Mouse (Mus musculus) heart, postnatal 0 days (tissue): ENCODE results near the gene Mrps18b.

ENCODE experiments used
- CTCF ChIP-seq: IDR thresholded peaks from 2 replicates; pipeline ENCODE4 v1.5.1; 2016; ENCODE audit warnings: antibody characterized with exemption, control low read depth, low read depth
- EP300 ChIP-seq: IDR thresholded peaks from 2 replicates; pipeline ENCODE4 v1.6.1; 2016; ENCODE audit warnings: antibody characterized with exemption, low read depth

DNA sequence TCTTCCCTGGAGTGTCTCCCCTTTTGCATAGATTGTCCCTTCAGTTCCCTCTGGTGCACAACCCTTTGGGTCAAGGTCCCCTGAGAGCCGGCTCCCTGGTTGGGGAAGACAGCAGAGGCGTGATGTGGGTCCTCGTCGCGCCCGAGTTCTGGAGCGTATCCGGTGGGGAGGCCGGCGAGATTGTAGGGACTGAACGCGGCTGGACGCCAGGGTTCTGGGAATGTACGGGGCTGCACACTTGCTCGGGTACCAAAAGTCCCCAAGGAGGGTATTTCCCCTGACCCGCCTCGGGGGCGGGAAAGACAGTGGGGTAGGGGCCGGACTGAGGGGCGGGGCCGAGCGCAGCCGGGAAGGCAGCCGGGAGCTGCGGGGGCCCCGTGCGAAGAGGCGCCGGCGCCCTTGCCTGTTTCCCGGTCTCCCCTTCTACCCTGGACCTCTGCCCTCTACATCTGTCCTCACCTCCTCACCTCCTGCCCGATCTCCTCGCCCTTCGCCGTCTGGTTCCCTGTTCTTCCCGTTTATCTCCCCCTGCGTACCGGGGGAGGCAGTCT lies 49.8 kb downstream of the Mrps18b start:
- no peak for TF ChIP-seq CTCF
- no peak for TF ChIP-seq EP300
